Mouse (Mus musculus): ENCODE measurements around the gene Agr2.

DNA sequence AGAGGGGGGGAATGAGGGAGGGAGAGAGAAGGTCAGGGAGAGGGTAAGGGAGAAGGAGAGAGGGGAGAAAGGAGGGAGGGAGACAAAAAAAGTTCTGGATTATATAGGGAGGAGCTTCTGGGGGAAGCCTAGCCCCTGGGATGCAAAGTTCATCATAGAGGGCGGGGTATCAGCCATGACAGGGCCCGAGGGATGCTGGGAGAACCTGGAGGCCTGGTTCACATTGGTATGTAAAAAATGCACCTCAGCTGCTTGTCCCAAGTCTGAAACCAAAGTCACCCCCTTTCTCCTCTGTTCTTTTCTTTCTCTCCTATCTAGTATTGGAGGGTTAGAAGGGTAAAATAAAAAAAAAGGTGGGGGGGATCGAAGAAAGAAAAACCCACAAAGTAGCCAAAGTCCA lies 27.4 kb downstream of the Agr2 start:
- TF ChIP-seq POLR2A (IDR thresholded peaks at IDR 0.05; ENCODE audit: borderline replicate concordance, extremely low read depth, low read depth, low read length) (no peak), CTCF (IDR thresholded peaks at IDR 0.05; ENCODE audit: insufficient read depth, low read length) (no peak)
